Mouse (Mus musculus): ENCODE results near the gene Mecom. TPM values are rescaled to one million over a fixed set of nuclear protein-coding genes. Genes with fewer than 3 reads are reported as not detected.

Mecom gene
- total RNA-seq, 2 experiments from 2014 or later = 5.0 to 6.9 TPM

- no peak for DNase-seq (ENCODE audit: low spot score in 2 of 2)
Observed at GRCm38 (mm10) chr3:30514901-30515794, 32.7 kb downstream of the Mecom start.

DNA sequence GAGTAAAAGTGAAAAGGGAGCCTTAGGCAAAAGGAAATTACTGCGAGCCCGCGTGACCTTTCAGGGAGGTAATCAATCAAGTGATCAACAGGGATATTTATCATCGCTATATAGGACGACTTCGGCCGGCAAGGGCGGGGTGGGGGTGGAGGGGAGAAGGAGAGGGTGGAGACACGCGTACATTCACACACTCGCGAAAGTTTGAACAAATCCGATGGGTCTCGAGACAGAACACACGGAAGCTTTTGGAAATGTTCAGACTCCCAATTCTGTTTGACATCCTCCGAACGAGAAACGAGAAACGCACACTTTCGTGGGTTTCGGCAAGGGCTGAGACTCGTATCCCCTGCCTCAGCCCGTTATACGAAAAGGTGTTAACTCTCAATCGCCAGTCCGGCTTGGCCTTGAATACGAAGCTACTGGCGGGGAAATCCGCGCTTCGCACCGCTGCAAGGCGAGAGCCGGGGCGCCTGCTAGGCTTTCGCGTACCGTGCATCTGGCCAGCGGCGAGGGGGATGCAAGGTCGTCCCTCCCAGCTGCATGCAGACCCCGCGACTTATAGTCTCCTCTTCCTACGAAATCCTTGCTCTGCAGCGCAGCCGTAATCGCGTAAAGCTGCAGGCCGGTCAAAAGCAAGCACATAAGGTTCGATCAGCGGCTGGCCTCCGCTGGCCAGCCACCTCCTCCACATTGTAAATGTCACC is 33.6 kb downstream of the Mecom start:
- no peak for DNase-seq (ENCODE audit: low spot score in 2 of 2)

- no peak for DNase-seq (ENCODE audit: low spot score in 2 of 2)
Observed at GRCm38 (mm10) chr3:30513314-30513997, 34.4 kb downstream of the Mecom start.

- DNase-seq (ENCODE audit: low spot score in 2 of 2) = no peak
Observed at GRCm38 (mm10) chr3:30512459-30513030, 35.3 kb downstream of the Mecom start.

DNA sequence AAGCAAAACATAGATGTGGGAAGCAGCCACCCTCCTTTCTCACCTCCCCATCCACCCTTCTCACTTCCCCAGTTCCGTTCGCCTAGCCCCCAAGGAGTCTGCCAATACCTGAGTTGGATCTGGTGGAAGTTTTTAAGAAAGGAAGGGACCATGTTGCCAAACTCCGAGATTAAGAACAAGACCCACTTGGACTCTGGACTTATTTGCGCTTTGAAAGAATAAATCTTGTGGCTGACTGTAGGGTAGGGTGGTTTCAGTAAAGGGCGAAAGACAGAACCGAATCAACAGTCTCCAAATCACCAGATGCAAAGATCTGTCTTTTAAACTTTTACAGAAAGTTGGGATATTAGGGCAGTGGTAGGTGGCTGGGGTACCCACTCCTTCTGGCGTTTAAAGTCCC is 36.0 kb downstream of the Mecom start:
- DNase-seq (ENCODE audit: low spot score in 2 of 2) = no peak

DNA sequence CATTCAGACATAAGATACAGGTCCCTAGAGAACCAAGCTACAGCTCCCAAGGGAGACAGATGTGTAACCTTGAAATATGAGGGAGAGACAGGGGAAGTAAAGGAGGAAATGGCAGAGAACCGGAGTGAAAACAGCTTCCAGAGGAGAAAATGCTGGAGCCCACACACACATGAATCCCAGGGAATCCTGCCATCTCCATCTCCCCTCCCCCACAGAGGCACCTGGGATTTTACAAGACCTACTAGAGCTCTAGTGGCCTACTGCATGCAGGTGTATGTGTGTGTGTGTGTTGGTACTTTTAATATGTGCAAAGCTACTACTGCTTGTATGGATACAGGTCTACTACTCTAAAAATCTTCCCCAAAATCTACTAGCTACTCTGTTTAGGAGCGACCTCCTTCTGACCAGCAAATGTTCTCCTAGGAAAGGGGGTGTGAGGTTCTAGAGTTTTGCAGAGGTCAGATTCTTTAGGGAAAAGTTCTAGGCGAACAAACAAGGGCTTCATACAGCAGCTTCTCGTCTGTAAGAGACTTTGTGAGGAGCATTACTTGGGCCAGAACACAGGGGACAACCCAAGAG is 36.7 kb downstream of the Mecom start:
- no peak for DNase-seq (ENCODE audit: low spot score in 2 of 2)

- DNase-seq (ENCODE audit: low spot score in 2 of 2) = no peak
Observed at GRCm38 (mm10) chr3:30510646-30511045, 37.2 kb downstream of the Mecom start.

DNA sequence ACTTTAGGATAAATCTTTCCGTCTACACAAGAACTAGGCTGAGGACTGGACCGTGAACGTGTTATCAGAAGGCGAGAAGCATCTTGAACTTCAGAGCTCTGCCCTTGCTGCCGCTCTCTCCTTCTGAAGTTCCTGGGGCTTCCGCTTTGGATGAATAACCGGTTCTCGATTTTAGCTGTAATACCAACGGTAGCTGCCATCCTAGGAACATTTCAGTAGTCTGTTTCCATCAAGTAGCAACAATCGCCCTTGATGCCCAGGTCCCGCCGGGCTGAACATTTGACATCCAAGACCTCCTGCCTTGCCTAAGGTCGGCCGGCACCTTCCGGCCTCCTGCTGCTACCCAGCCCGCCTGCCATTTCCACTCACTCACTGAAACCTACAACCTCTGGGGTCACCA is 37.7 kb downstream of the Mecom start:
- no peak for DNase-seq (ENCODE audit: low spot score in 2 of 2)

DNA sequence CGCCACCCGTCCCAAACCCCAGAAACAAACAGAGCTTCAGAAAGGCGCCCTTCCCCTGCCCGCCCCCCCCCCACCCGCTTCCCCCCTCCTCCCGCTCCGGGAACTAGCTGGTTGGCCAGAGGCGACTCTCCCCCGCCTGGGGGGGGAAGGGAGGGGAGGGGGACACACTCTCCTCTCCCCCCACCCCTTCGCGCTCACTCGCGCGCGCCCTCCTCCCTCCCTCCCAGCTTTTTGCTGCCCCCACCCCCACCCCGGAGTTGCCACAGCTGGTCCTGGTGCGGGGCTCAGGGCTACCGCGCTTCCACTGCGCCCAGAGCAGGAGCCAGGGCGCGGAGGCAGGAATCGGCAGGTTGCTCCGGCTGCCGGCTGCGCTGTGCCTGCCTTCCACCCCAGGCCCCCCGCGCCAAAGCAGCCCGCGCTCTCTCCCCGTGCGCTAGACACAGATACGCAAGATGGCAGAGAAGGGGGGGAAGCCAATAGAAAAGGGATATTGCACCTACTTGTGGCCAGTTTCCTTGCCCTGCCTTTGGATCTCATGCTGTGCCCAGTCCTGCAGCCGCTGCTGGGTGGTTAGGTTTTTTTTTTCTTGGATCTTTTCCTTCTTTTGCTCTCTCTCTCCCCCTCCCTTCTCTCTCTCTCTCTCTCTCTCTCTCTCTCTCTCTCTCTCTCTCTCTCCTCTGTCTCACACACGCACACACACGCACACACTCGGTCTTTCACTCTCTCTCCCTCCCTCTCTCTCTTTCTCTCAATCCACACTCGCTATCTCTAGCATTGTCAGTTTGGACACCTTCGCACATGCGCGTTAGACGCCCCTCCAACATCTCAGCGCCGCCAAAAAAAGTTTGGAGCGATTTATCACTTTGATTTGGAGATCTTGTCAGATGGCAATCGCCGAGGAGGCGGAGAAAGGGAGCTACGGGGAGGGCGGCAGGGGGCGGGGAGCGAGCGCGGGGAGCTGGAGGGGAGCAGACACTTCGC is 38.6 kb downstream of the Mecom start:
- no peak for DNase-seq (ENCODE audit: low spot score in 2 of 2)

DNA sequence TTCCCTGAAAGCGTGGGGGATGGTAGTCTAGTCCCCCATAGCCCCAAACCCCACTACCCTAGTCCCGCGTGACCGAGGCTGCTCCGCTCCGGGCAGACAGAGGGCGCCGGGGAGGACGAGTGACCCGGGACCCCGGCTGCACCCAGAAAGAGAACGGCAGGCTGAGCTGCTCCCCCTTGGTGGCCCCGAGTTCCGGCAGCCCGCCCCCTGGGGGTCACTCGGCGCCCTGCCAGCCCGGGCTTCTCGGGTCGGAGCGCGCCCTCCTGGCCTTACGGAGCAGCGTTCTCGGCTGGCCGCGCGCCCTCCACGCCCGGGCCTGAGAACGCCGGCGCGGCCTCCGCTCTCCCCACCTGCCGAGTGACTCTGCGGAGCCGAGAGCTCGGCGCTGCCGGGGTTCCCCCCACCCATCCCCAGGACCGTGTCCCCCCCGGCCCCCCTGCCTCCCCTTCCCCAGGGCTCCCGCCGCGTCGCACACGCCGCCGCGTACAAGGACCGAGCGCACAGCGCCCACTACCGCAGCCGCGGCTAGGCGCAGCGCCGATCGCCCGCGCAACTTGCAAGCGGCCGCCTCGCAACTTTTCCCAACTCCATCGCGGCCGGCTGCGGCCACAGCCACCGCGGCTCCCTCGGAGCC is 39.4 kb downstream of the Mecom start:
- no peak for DNase-seq (ENCODE audit: low spot score in 2 of 2)

GRCm38 (mm10) chr3:30507576-30508295 is 40.1 kb downstream of the Mecom start:
- DNase-seq (ENCODE audit: low spot score in 2 of 2) = no peak

- peak; percentile 27 to 47 for DNase-seq (ENCODE audit: low spot score in 2 of 2)
Observed at GRCm38 (mm10) chr3:30507028-30507575, 40.7 kb downstream of the Mecom start.

DNA sequence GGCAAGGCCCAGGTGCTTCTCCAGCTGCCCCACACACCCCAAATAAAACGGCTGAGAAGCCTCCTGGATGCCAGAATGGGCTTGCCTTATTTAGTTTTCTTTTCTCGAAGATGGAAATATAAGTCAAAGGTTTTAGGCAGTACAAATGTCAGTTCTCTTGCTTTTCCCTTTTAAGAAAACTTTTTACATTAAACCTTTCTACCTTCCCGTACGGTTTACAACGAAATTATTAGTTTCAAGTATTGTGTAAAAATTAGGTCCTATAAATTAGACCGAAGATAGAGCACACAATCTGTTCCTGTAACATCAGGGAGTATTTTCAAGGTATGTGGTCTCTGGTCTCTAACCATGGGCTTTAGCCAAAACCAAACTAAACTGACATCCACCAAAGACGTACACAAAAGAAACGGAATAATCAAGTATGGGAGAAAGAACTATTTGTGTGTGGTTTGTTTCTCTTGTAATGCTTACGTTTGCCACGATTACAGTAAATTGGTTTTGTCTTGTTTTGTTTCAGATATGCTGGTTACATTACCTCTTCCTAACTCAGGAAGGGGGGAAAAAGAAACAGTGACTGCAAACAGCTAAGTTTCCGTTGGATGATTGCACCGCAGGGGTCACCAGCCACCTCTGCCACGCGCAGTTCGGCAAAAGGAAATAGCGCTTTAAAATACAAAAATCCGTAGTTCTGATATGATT is 41.3 kb downstream of the Mecom start:
- DNase-seq (ENCODE audit: low spot score in 2 of 2) = no peak

DNA sequence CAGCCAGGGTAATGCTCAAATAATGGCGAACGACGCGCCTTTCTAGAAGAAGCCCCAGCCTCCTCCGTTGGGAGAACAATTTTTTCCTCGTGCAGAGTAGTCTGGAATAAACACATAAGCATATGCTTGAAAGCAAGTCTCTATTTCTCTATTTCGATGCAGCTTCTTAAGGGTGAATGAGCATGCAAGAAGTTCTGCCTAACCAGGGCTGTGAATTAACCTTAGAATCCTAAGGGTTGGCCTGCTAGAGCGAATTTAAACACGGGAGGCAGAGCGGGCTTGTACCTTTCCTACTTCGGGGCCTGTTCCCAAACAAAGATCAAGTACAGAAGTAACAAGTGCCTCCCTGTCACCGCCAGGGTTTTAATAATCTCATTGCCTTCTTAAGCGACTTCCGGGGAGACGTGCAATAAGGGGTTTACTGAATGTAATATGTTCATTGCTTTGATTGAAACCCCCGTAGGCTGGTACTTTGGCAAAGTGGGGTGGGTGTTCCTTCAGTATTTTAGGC is 42.0 kb downstream of the Mecom start:
- no peak for DNase-seq (ENCODE audit: low spot score in 2 of 2)

DNA sequence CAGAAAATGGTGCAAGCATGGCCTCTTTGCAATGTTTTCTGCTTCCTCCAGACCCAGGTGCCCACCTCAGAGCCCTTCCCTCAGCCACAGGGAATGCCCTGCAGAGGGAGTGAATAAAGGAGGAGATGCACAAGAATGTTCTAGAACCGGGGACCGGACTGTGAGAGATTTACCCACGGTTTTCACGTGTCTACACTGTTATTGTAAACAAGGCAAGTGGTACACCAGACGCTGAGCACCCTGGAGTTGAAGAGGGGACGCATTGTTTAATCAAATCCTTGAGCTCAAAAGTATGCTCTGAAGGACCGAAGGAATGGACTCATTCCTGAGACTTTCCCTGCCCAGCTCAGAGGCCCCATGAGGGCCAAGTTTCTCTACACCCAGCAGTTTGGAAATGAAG is 43.2 kb downstream of the Mecom start:
- no peak for DNase-seq (ENCODE audit: low spot score in 2 of 2)

DNA sequence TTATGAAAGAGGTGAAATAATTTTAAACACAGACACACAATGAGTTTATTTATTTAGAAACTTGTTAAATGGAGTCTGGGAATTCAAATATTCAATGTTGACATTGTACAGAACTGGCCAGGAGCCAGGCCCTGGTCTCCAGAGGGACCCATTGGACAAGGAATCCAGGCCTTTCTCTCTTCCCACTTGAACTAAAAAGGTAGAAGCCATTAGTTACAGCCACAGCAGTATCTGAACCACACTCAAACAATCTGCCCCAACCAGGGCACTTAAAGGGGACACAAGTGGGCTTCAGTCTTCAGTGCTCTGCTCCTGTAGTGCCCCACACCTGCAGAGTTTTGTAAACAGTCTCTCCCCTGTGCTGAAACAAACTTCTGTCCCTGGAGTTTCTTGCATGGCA is 44.0 kb downstream of the Mecom start:
- no peak for DNase-seq (ENCODE audit: low spot score in 2 of 2)

GRCm38 (mm10) chr3:30498202-30498828 is 49.5 kb downstream of the Mecom start:
- DNase-seq (ENCODE audit: low spot score in 2 of 2) = no peak
